Mouse (Mus musculus): ENCODE measurements around the gene Cttnbp2nl.

Cttnbp2nl gene

GRCm38 (mm10) chr3:105014908-105015307, 38.0 kb downstream of the Cttnbp2nl start:
- ATAC-seq (ENCODE audit: low TSS enrichment) = no peak

DNA sequence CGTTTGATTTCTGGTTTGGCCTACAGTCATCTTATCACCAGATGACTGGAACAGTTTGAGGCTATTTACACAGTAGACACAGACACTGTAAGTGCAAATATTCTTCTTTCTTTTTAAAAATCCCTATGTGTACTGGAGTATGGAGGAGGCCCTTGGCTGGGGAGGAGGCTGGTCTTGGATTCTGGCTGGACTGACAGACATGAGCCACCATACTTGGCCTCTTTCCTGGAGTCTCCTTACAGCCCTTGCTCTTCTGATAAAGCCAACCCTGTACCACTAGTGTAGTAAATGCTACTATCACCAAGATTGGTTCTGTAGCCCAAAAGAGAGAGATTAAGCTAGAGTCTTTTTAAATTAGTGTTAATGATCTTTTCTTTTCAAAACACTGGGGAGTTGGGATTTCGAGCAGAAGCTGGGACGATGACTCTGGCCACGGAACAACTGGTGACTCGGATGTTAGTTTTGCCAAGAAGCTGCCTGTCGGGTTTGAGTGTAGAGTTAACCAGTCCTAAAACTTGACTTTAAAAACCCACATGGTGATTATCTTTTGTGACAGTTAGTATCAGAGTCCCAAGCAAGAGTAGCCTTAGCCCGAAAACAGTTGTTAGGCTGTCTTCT, 40.1 kb downstream of the Cttnbp2nl start:
- no peak for ATAC-seq (ENCODE audit: low TSS enrichment)

GRCm38 (mm10) chr3:105011883-105012282, 41.1 kb downstream of the Cttnbp2nl start:
- ATAC-seq (ENCODE audit: low TSS enrichment) = no peak

DNA sequence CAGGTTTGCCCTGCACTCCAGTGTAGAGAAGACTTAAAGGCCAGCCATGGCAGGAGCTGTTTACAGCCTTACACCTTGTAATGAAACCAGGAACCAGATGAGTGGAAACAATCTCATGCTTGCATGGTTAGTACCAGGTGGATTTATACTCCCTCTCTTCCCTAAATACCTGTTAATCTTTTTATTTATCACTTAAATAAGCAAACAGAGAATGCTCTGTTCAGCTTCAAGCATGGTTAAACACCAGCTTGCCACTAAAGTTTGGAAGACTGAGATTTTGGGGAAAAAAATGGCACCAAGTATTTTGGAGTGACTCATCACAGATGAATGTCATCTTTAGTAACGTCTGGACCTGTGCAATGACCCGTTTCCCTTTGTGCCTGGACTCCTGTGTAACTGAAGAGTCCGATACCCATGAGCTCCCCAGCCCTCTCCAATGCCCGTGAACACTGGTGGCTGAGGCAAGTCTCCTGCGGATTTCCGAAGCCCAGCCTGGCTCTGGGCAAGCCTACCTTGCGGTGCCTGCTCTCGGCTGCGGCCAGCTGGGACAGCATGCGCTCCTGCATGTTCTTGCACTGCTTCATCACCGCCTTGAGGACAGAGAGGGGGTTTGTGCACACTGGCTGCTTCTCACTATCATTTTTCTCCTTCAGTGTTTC, 42.1 kb downstream of the Cttnbp2nl start:
- ATAC-seq (ENCODE audit: low TSS enrichment) = no peak

GRCm38 (mm10) chr3:105008070-105008469, 44.9 kb downstream of the Cttnbp2nl start:
- ATAC-seq (ENCODE audit: low TSS enrichment) = no peak

DNA sequence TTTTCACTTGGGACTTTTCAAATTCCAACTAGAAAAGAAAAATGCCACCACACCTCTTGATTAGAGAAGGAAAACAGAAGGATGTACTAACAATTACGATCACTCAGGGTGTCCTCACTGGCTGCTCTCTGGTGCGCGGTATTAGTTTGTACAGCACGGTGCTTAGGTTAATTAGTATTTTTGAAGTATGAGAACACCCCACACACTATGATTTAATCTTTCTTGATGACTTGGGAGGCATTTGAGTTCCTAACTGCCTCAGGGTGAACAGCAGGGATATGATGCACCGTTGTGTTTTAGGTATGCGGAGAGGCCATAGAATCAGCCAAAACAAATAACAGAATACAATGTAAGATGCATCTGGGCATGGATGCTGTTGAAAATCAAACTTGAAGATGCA, 46.8 kb downstream of the Cttnbp2nl start:
- no peak for ATAC-seq (ENCODE audit: low TSS enrichment)

- no peak for ATAC-seq (ENCODE audit: low TSS enrichment)
Observed at GRCm38 (mm10) chr3:105005561-105006065, 47.3 kb downstream of the Cttnbp2nl start.

DNA sequence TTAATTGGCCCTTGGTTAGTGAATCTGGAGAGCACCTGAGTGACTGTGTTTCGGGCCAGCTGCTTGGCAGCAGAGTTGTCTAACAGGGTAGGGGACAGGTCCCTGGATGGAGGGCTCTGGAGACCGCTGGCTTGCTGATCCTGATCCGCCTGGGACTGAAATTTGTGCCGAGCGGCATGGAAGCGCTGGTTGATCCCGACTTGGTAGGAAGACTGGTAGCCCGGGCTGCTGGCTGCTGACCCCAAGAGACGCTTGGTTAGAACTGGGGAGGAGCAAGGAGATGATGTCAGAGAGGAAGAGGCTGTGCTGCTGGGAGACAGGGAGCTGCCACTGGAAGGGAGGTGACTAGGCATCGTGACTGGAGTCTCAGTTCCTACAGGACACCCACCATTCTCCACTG, 47.9 kb downstream of the Cttnbp2nl start:
- no peak for ATAC-seq (ENCODE audit: low TSS enrichment)

GRCm38 (mm10) chr3:105003960-105004463, 48.9 kb downstream of the Cttnbp2nl start:
- peak; percentile 93 for ATAC-seq (ENCODE audit: low TSS enrichment)

GRCm38 (mm10) chr3:105001374-105001773, 51.6 kb downstream of the Cttnbp2nl start:
- ATAC-seq (ENCODE audit: low TSS enrichment) = no peak

DNA sequence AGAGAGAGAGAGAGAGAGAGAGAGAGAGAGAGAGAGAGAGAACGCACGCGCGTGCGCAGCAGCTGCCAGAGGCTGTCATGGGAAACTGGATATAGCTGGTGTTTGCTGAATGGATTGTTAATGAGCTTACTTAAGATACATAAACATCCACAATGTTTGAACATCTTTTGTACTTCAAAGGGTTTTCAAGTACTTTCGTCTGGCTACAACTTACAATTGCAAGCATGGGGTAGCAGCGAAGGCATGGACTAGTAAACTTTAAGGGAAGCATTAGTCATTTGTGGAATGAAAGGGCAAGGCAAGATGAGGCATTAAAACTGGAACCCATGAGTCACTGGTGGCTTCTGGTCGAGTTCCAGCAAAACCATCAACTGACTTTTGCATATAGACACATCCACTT, 52.4 kb downstream of the Cttnbp2nl start:
- no peak for ATAC-seq (ENCODE audit: low TSS enrichment)

DNA sequence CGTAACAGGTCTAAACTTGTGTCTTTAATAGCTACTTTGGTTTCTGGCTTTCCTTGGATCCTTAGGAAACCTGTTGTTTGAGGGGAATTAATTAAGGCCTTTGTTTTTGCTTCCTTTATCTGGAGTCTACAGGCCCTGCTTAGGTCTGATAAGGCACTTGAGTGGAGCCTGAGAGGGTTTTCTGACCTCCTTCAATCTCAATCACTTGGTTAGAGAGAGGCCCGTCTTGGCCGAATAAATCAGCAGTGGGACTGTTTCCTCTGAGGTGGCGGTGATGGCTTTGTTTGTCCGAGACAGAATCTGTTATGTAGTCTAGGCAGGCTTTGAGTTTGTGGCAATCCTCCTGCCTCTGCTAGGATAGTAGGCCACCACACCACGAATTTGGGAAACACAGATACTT, 55.4 kb downstream of the Cttnbp2nl start:
- ATAC-seq (ENCODE audit: low TSS enrichment) = no peak

GRCm38 (mm10) chr3:104995707-104996106, 57.2 kb downstream of the Cttnbp2nl start:
- no peak for ATAC-seq (ENCODE audit: low TSS enrichment)

DNA sequence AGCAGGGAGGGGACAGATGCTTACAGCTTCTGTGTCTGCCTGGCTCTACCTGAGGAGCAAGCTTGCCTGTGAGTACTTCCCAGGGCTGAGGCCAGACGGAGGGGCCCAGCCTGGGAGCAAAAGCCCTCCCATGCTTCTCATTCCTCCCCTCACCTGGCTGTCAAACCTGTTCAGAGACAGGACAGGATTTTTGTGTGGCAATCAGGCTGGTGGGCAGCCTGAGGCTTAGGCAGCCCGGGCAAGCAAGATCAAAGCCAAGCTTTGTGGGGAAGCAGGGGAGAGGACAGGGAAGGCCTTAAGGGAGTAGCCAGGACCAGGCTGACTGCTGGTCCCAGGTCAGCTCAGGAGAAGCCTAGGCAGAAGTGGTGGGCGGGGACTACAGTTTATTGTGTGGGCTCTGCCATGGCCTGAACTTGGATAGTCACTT, 58.5 kb downstream of the Cttnbp2nl start:
- 0 out of 2 replicates have a peak, but pooled peaks have one; percentile 5 for ATAC-seq (ENCODE audit: low TSS enrichment)

- ATAC-seq (ENCODE audit: low TSS enrichment) = peak; percentile 83
Observed at GRCm38 (mm10) chr3:104993800-104994199, 59.1 kb downstream of the Cttnbp2nl start.

- ATAC-seq (ENCODE audit: low TSS enrichment) = peak; percentile 93
Observed at GRCm38 (mm10) chr3:104992709-104993388, 60.1 kb downstream of the Cttnbp2nl start.

DNA sequence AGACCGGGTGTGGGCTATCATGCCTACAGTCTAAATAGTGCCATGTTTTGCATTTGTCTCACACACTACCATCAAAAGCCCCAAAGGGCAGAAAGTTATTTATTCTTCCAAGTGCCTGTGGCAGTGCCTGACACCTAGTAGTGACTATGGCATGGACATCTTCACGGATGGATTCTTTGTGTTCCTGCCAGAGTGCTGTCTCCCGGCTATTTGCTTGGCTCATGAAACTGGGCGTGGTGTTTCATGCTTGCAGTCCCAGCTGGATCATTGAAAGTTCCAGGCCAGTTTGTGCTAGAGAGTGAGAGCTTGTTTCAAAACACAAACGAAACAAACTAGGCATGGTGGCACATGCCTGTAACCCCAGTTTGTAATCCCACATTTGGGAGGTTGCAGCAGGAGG, 61.2 kb downstream of the Cttnbp2nl start:
- no peak for ATAC-seq (ENCODE audit: low TSS enrichment)

- no peak for ATAC-seq (ENCODE audit: low TSS enrichment)
Observed at GRCm38 (mm10) chr3:104987884-104988283, 65.1 kb downstream of the Cttnbp2nl start.

DNA sequence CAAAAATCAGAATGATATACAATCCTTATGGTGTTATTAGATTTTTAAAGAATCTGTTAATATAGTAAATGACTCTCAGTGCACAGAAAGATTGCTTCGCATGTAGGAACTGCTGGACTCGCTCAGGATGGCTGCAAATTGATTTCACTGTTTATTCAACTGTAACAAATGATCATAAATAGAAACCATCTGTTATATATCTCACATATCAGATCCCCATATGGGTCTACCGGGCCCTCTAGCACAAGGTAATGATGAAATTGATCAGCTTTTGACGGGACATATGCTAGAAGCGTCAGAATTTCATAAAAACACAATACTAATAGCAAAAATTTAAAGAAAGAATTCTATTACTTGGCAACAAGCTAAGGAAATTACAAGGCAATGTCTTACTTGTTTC, 73.2 kb downstream of the Cttnbp2nl start:
- ATAC-seq (ENCODE audit: low TSS enrichment) = no peak

DNA sequence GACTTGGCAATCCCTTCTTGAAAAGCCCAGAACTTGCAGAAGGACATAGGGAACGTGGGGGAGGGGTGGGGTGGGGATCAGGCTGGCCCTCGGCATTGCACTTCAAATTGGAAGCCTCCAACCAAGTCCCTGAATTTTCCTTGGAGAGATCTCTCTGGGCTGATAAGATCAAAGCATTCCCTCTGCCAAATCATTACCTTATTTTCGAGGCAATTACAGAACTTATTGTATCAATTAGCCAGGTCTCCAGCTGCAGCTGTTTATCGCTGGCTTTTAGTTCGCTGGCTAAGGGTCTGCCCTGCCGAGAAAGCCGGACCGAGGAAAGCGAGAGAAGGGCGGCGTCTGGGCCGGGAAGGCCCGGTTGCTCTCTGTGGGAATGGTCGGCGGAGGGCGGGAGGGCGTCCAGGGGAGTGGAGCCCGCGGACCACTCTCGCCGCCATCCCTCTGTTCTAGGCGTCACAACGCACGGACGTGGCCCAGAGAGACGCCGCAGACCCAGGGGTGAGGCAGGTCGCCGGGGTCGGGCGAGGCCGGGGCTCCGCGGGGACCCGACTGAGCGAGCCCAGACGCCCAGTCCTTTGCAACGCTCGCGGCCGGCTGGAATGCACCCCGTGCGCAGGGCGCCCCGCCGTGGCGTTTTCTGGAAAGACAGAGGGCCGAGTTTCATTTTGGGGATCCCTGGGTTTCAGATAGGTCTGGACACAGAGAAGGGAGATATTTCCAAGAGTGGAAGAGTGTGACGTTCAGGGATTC, 85.2 kb downstream of the Cttnbp2nl start:
- ATAC-seq (ENCODE audit: low TSS enrichment) = peak; percentile 84

DNA sequence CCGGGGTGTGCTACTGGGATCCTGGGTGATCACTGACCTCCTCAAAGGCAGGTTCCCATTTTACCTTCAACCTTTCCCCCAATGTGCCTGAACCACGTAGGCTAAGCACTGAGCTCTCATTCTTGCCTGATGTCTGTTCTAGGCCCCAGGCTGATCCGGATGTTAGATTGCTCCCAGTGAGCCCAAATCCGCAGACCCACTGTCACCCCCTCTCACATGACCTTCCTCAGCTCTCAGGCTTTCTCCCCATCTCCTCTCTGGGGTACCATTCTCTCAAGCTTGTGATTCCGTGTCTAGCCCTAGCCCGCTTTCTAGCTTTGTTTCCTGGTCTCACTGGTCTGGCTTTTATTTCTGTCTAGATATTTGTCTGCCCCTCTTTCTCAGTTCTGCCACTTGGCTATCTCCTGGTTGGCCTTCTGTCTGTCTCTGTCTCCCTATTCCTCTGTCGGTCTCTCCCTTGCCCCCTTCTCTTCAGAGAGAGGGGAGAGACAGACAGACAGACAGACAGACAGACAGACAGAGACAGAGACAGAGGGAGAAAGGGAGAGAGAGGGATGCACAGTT, 86.9 kb downstream of the Cttnbp2nl start:
- ATAC-seq (ENCODE audit: low TSS enrichment) = no peak
